Mouse (Mus musculus) megakaryocyte, embryonic 14.5 days (primary cell): ENCODE measurements around the gene Car5a. TPM values are rescaled to one million over a fixed set of nuclear protein-coding genes. Genes with fewer than 3 reads are reported as not detected.

Experiments used
- H3K27me3 ChIP-seq: replicated peaks from 2 replicates; pipeline ENCODE3; 2012; ENCODE audit warnings: inconsistent platforms
- H3K36me3 ChIP-seq: replicated peaks from 2 replicates; pipeline ENCODE3; 2012; ENCODE audit warnings: low read length, inconsistent platforms, mixed read lengths
- H3K4me1 ChIP-seq: 2 replicates; pipeline ENCODE4 v1.6.1; 2012; ENCODE audit warnings: inconsistent platforms
- H3K4me3 ChIP-seq: replicated peaks from 2 replicates; pipeline ENCODE3; 2012; ENCODE audit warnings: moderate library complexity, mild to moderate bottlenecking, inconsistent platforms
- H3K9me3 ChIP-seq: 2 replicates; pipeline ENCODE4 v1.6.1; 2012; ENCODE audit warnings: inconsistent platforms
- FLI1 ChIP-seq: IDR thresholded peaks from 2 replicates; pipeline ENCODE4 v1.6.1; 2012; ENCODE audit warnings: low read length, inconsistent platforms, mixed read lengths
- GATA1 ChIP-seq: IDR thresholded peaks from 3 replicates; pipeline ENCODE4 v1.6.1; 2012; ENCODE audit warnings: mixed read lengths, low read length, inconsistent platforms, borderline replicate concordance
- polyA plus RNA-seq: library from polyadenylated mRNA; stranded (reverse); fragments of >175 nt; gene quantifications from 2 replicates; pipeline ENCODE4 v1.2.3, GENCODE M21; 2012; ENCODE audit warnings: low replicate concordance; ENCODE audit not compliant: insufficient read depth

Gene Car5a
- polyA plus RNA-seq, 1 experiment: 2.1 TPM

DNA sequence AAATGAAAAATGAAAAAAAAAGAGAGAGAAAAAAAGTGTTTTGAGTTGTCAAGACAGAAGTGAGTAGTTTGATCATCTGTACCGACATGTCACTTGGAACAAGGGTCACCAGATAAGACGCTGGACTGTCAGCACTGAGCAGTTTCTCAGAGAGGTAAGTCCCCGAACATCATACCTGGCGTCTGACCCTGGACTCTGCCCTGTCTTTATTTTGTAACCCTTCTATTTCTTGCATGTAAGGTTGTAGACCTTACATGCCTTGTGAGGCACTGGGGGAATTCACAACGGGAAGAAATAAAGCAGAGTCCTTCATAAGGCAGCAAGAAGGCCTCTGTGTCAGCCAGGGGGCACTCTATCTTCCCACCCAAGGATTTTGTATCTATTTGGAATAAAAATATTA lies 20.0 kb downstream of the Car5a start:
- Histone ChIP-seq H3K36me3 (peaks cover 27% of the 10 kb centered on the region), H3K27me3 (peaks cover 21% of the 10 kb centered on the region), H3K4me1 (peaks cover 35% of the 10 kb centered on the region), H3K9me3 (no peaks in the 10 kb centered on the region), H3K4me3 (no peak overlapping the region)
- TF ChIP-seq GATA1: no peak
- TF ChIP-seq FLI1: no peak

- Histone ChIP-seq H3K4me1 (peaks cover 18% of the 10 kb centered on the region), H3K36me3 (peaks cover 30% of the 10 kb centered on the region), H3K27me3 (peaks cover 24% of the 10 kb centered on the region), H3K4me3 (no peak overlapping the region), H3K9me3 (no peaks in the 10 kb centered on the region)
- TF ChIP-seq FLI1: no peak
- no peak for TF ChIP-seq GATA1
These were observed 22.6 kb downstream of the Car5a start for GRCm38 (mm10) chr8:121922101-121922500.

- Histone ChIP-seq H3K9me3 (no peaks in the 10 kb centered on the region), H3K27me3 (peaks cover 26% of the 10 kb centered on the region), H3K36me3 (peaks cover 30% of the 10 kb centered on the region), H3K4me1 (peaks cover 14% of the 10 kb centered on the region), H3K4me3 (no peak overlapping the region)
- no peak for TF ChIP-seq FLI1
- no peak for TF ChIP-seq GATA1
These were observed 23.1 kb downstream of the Car5a start for GRCm38 (mm10) chr8:121921582-121921981.

GRCm38 (mm10) chr8:121919731-121920130 lies 25.0 kb downstream of the Car5a start:
- TF ChIP-seq FLI1 (no peak), GATA1 (no peak)
- Histone ChIP-seq H3K9me3 (no peaks in the 10 kb centered on the region), H3K4me1 (peaks cover 9% of the 10 kb centered on the region; the same call in 1 of the 2 replicates)

GRCm38 (mm10) chr8:121919158-121919557 lies 25.5 kb downstream of the Car5a start:
- H3K4me3 ChIP-seq: no peak overlapping the region
- TF ChIP-seq GATA1 (no peak), FLI1 (no peak)
- no peaks in the 10 kb centered on the region for H3K9me3 ChIP-seq
- H3K4me1 ChIP-seq: peaks cover 12% of the 10 kb centered on the region
- peaks cover 27% of the 10 kb centered on the region for H3K36me3 ChIP-seq
- H3K27me3 ChIP-seq: peaks cover 39% of the 10 kb centered on the region

More at GRCm38 (mm10) chr8:121919731-121920130, 25.0 kb downstream of the Car5a start:
- H3K4me3 ChIP-seq: no peak overlapping the region
- peaks cover 30% of the 10 kb centered on the region for H3K36me3 ChIP-seq
- peaks cover 33% of the 10 kb centered on the region for H3K27me3 ChIP-seq

DNA sequence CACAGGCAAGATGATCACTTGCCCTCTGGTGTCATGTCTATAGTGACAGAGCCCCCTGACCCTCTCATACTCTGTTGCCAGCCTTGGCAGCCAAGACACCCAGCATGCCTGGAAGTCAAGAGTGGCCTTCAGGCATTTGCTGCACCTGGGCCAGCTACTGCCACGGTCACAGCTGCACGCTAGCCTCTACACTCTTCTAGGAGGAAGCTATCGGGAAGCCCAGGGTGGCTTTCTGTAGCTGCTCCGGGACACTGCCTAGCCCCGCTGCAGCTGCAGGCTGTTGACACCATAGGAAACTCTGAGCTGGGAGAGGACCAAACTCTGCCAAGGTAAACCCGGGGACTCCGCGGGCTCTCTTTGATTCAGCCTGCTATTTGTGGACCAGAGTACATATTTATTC lies 31.3 kb downstream of the Car5a start:
- Histone ChIP-seq H3K4me1 (peaks cover 47% of the 10 kb centered on the region), H3K27me3 (peaks cover 18% of the 10 kb centered on the region), H3K9me3 (no peaks in the 10 kb centered on the region), H3K36me3 (peaks cover 3% of the 10 kb centered on the region), H3K4me3 (no peak overlapping the region)
- TF ChIP-seq GATA1 (no peak), FLI1 (no peak)

DNA sequence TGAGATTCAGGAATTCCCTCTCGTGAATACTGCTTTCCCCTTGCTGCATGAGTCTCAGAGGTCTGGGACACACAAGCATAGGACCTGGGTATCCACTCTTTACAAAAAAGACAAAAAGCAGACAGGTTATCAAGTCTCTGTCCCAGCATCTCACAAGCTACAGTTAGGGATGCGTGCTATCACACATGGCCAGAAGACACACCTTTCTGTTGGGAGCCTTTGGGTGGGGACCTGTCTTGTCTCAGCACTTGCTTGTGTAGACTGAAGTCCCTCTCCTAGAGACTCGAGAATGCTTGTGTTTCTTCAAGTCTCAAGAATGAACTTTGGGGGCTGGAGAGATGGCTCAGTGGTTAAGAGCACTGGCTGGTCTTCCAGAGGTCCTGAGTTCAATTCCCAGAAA lies 31.9 kb downstream of the Car5a start:
- no peak for TF ChIP-seq GATA1
- no peak for TF ChIP-seq FLI1
- H3K4me1 ChIP-seq: peaks cover 53% of the 10 kb centered on the region

DNA sequence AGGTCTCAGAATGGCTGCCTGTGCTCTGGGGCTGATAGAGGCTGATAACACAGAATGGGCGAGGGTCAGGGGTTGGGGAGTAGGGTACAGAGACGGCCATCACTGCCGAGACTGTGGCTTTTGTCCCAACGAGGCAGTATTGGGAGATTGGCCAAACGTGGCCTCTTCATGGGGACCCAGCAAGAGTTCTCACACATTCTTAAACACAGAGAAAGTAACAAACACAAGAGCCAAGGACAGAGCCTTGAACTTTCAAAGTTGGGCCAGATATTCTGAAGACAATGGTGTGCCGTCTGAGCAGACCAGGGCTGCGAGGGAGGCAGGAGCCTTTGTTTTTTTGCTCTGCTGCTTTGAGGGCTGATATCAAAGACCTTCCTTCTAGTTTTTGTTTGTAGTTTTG lies 32.7 kb downstream of the Car5a start:
- H3K4me1 ChIP-seq: peaks cover 57% of the 10 kb centered on the region
- H3K9me3 ChIP-seq: no peaks in the 10 kb centered on the region
- peaks cover 14% of the 10 kb centered on the region for H3K27me3 ChIP-seq
- H3K4me3 ChIP-seq: no peak overlapping the region
- TF ChIP-seq FLI1: no peak
- no peak for TF ChIP-seq GATA1
- no peaks in the 10 kb centered on the region for H3K36me3 ChIP-seq

More for the DNA sequence above, 31.9 kb downstream of the Car5a start:
- Histone ChIP-seq H3K4me3 (no peak overlapping the region), H3K27me3 (peaks cover 17% of the 10 kb centered on the region), H3K36me3 (peaks cover 2% of the 10 kb centered on the region), H3K9me3 (no peaks in the 10 kb centered on the region)

DNA sequence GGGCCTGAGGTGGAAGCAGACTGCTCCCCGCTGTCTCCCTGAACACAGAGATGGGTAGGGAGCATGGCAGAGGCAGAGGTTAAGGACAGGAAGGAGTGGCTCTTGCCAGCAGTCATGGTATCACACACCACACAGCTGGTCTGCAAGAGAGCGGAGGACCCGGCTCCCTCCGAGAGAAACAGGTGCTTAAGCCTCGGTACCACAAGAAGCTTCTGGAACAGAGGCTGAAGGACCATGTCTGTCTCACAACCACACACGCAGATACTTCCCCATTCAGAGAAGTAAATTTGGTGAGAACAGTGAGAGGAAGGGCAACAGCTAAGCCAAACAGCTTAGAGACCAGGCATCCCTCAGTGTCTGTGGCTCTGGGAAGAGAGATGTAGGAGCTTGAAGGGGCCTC lies 33.3 kb downstream of the Car5a start:
- peaks cover 61% of the 10 kb centered on the region for H3K4me1 ChIP-seq
- no peak for TF ChIP-seq GATA1
- TF ChIP-seq FLI1: no peak

GRCm38 (mm10) chr8:121909663-121910062 lies 35.0 kb downstream of the Car5a start:
- TF ChIP-seq FLI1 (no peak), GATA1 (no peak)
- Histone ChIP-seq H3K4me1 (peaks cover 78% of the 10 kb centered on the region), H3K9me3 (no peaks in the 10 kb centered on the region), H3K27me3 (peaks cover 6% of the 10 kb centered on the region), H3K36me3 (peaks cover 5% of the 10 kb centered on the region), H3K4me3 (peak overlapping the region; percentile 62)

More for the DNA sequence above, 33.3 kb downstream of the Car5a start:
- no peaks in the 10 kb centered on the region for H3K36me3 ChIP-seq
- H3K4me3 ChIP-seq: no peak overlapping the region
- no peaks in the 10 kb centered on the region for H3K9me3 ChIP-seq
- H3K27me3 ChIP-seq: peaks cover 12% of the 10 kb centered on the region

- peaks cover 80% of the 10 kb centered on the region for H3K4me1 ChIP-seq
- H3K4me3 ChIP-seq: peak overlapping the region; percentile 73
These were observed 35.6 kb downstream of the Car5a start for GRCm38 (mm10) chr8:121909148-121909541.

More at GRCm38 (mm10) chr8:121909148-121909541, 35.6 kb downstream of the Car5a start:
- peaks cover 10% of the 10 kb centered on the region for H3K36me3 ChIP-seq
- no peaks in the 10 kb centered on the region for H3K9me3 ChIP-seq
- no peak for TF ChIP-seq GATA1
- TF ChIP-seq FLI1: no peak
- peaks cover under 1% of the 10 kb centered on the region for H3K27me3 ChIP-seq
